29 mouse cellular contexts compared by ENCODE assay signal in genomic region chr1:105995966-105996365, GRCm38 (mm10). TPM values are rescaled to one million over a fixed set of nuclear protein-coding genes. Genes with fewer than 3 reads are reported as not detected.
DNase-seq lines count a peak whose midpoint lies in the region; ATAC-seq and TF ChIP-seq lines count a peak whose summit lies in the region.
"Had no signal": no experiment of that assay in that cellular context is flagged by ENCODE, and none has a peak within 500 bp of the region (broad histone marks: within the 10 kb centered on the region; RNA-seq: fewer than 3 reads in every experiment).

No protein-coding gene starts in this region.

- no peak for TF ChIP-seq CTCF in liver, postnatal 0 days (IDR thresholded peaks at IDR 0.05; ENCODE audit: low read depth)
- no peak for TF ChIP-seq CTCF in ES-Bruce4 (IDR thresholded peaks at IDR 0.05; ENCODE audit: low read depth, low read length)

- H3K9ac ChIP-seq in liver, postnatal 0 days (replicated peaks) = 0 out of 2 replicates have a peak overlapping the region, but pooled peaks have one; percentile 12
- H3K9ac ChIP-seq in liver, embryonic 12.5 days = no peak overlapping the region
- no peak overlapping the region for H3K9ac ChIP-seq in ES-Bruce4 (ENCODE audit: low read depth, poor library complexity, severe bottlenecking)
- H3K9ac ChIP-seq: embryonic facial prominence, embryonic 13.5 days; forebrain, embryonic 12.5 days; lung, embryonic 14.5 days; midbrain, embryonic 12.5 days; neural tube, embryonic 15.5 days; stomach, embryonic 15.5 days had no signal

- no peaks in the 10 kb centered on the region for H3K27me3 ChIP-seq in liver, postnatal 0 days (ENCODE audit: insufficient read depth, low read length)
- H3K27me3 ChIP-seq in liver, embryonic 12.5 days (replicated peaks) = no peaks in the 10 kb centered on the region
- no peaks in the 10 kb centered on the region for H3K27me3 ChIP-seq in ES-Bruce4 (ENCODE audit: control insufficient read depth, insufficient read depth, low read length, poor library complexity, severe bottlenecking)
- H3K27me3 ChIP-seq: embryonic facial prominence, embryonic 13.5 days; forebrain, embryonic 12.5 days; midbrain, embryonic 12.5 days; neural tube, embryonic 15.5 days; Patski; stomach, embryonic 15.5 days had no signal

- no peak overlapping the region for H3K4me3 ChIP-seq in liver, postnatal 0 days (ENCODE audit: low read depth, low read length)
- H3K4me3 ChIP-seq in liver, embryonic 12.5 days = no peak overlapping the region
- H3K4me3 ChIP-seq in ES-Bruce4 (ENCODE audit: low read depth, low read length) = no peak overlapping the region
- H3K4me3 ChIP-seq: embryonic facial prominence, embryonic 13.5 days; erythroblast, embryonic 14.5 days; forebrain, embryonic 12.5 days; heart, embryonic 10.5 days; midbrain, embryonic 12.5 days; neural tube, embryonic 15.5 days; stomach, embryonic 15.5 days had no signal

- WGBS in liver, postnatal 0 days (ENCODE audit: insufficient replicate concordance) = 48% methylated on average over 2 of the region's 2 CpGs
- 53% methylated on average over 2 of the region's 2 CpGs for WGBS in liver, embryonic 12.5 days (ENCODE audit: insufficient replicate concordance)

- H3K4me2 ChIP-seq in liver, postnatal 0 days (ENCODE audit: low read depth, low read length) = peak overlapping the region; percentile 36; the same call in 1 of the 2 replicates
- H3K4me2 ChIP-seq in liver, embryonic 12.5 days = no peak overlapping the region
- H3K4me2 ChIP-seq: embryonic facial prominence, embryonic 13.5 days; forebrain, embryonic 12.5 days; lung, embryonic 14.5 days; midbrain, embryonic 12.5 days; neural tube, embryonic 15.5 days; stomach, embryonic 15.5 days had no signal

- H3K4me1 ChIP-seq in liver, postnatal 0 days (ENCODE audit: insufficient read depth) = peaks cover 31% of the 10 kb centered on the region
- peaks cover 66% of the 10 kb centered on the region for H3K4me1 ChIP-seq in liver, embryonic 12.5 days
- H3K4me1 ChIP-seq in ES-Bruce4 (ENCODE audit: control insufficient read depth, insufficient read depth, low read length) = peaks cover 6% of the 10 kb centered on the region

- peak; percentile 9 for DNase-seq in liver, postnatal 0 days
- peak; percentile 28 for DNase-seq in ZHBTc4 (ENCODE audit: low read depth, low spot score)
- no peak for DNase-seq in retina, embryonic 14.5 days (ENCODE audit: low spot score)
- DNase-seq in right cerebral cortex, postnatal 25 days = no peak
- DNase-seq: adrenal gland, adult 8-10 months; cerebellum, adult 2 months; cerebellum, postnatal 25 days; embryo, embryonic 11 days; heart, postnatal 10 days; kidney, adult 9 months; kidney, postnatal 14 days; lung, embryonic 14.5 days; lung, postnatal 4 days; thymus, adult 18-20 months; thymus, postnatal 4 days had no signal

- no peaks in the 10 kb centered on the region for H3K36me3 ChIP-seq in liver, postnatal 0 days (replicated peaks; ENCODE audit: insufficient read depth, low read length)
- peaks cover 5% of the 10 kb centered on the region; the same call in 1 of the 2 replicates for H3K36me3 ChIP-seq in liver, embryonic 12.5 days
- no peaks in the 10 kb centered on the region for H3K36me3 ChIP-seq in ES-Bruce4 (ENCODE audit: control insufficient read depth, insufficient read depth, low read length, poor library complexity, severe bottlenecking)
- H3K36me3 ChIP-seq: embryonic facial prominence, embryonic 13.5 days; forebrain, embryonic 12.5 days; heart, embryonic 10.5 days; midbrain, embryonic 12.5 days; neural tube, embryonic 15.5 days; stomach, embryonic 15.5 days had no signal

- H3K9me3 ChIP-seq in liver, postnatal 0 days (ENCODE audit: low read length) = no peaks in the 10 kb centered on the region
- no peaks in the 10 kb centered on the region for H3K9me3 ChIP-seq in liver, embryonic 12.5 days (replicated peaks)
- H3K9me3 ChIP-seq in ES-Bruce4 (replicated peaks; ENCODE audit: control insufficient read depth, insufficient read depth, low read length, poor library complexity, severe bottlenecking) = no peaks in the 10 kb centered on the region
- H3K9me3 ChIP-seq: embryonic facial prominence, embryonic 13.5 days; forebrain, embryonic 12.5 days; heart, embryonic 10.5 days; midbrain, embryonic 12.5 days; neural tube, embryonic 15.5 days; stomach, embryonic 15.5 days had no signal

- no peak for TF ChIP-seq POLR2A in ES-Bruce4 (IDR thresholded peaks at IDR 0.05; ENCODE audit: insufficient read depth, low read length)

- ATAC-seq in liver, postnatal 0 days = no peak
- no peak for ATAC-seq in liver, embryonic 12.5 days
- ATAC-seq in megakaryocyte progenitor cell, adult 5-6 weeks (replicated peaks; ENCODE audit: poor library complexity) = peak; percentile 17; the same call in 1 of the 2 replicates
- ATAC-seq: activated CD4-positive, CD25-positive, alpha-beta regulatory T cell, adult 4 months; hindbrain, postnatal 0 days; intestine, embryonic 16.5 days; Patski had no signal

- no peak for TF ChIP-seq EP300 in liver, postnatal 0 days (IDR thresholded peaks at IDR 0.05; ENCODE audit: low read depth)
- no peak for TF ChIP-seq EP300 in ES-Bruce4 (IDR thresholded peaks at IDR 0.05; ENCODE audit: insufficient read depth, low read depth, low read length)

- H3K27ac ChIP-seq in liver, postnatal 0 days (ENCODE audit: low read depth) = no peak overlapping the region
- no peak overlapping the region for H3K27ac ChIP-seq in liver, embryonic 12.5 days
- peak overlapping the region; percentile 5; the same call in 1 of the 2 replicates for H3K27ac ChIP-seq in ES-Bruce4 (ENCODE audit: insufficient read depth, low read length)
- H3K27ac ChIP-seq: embryonic facial prominence, embryonic 13.5 days; forebrain, embryonic 12.5 days; heart, embryonic 10.5 days; hindbrain, postnatal 0 days; midbrain, embryonic 12.5 days; neural tube, embryonic 15.5 days; stomach, embryonic 15.5 days had no signal

RNA-seq across cellular contexts. Expression of gene Zcchc2, which starts 5.8 kb away (rescaled TPM):
- 1.4 and 1.6 TPM in 2 replicates for polyA plus RNA-seq in liver, postnatal 0 days (2015; fragmentation: Nextera tagmentation; extraction: Ambion mirVana)
- 1.7 and 1.9 TPM in 2 replicates for polyA plus RNA-seq in liver, embryonic 12.5 days (2016; fragmentation: Nextera tagmentation; extraction: Ambion mirVana)
- 21.1 and 21.8 TPM in 2 replicates for polyA plus RNA-seq in ES-Bruce4 (2011; ENCODE audit: insufficient read depth, insufficient read length, low read depth, missing spikeins)
- 22.2 and 25.0 TPM in 2 replicates for total RNA-seq in megakaryocyte progenitor cell, adult 5-6 weeks (2015)
- total RNA-seq in megakaryocyte progenitor cell, adult 5-6 weeks (2017) = 15.1 and 16.7 TPM in 2 replicates

Comparison
In these comparisons a context has a peak if more than half of its experiments do, and no peak if none do; other contexts are left out.
1. DNase-seq: peak in liver, postnatal 0 days (single experiment) and ZHBTc4 (single experiment); none in retina, embryonic 14.5 days (single experiment) and right cerebral cortex, postnatal 25 days (single experiment).